Mouse (Mus musculus) heart, postnatal 0 days (tissue): ENCODE measurements around the gene Akirin2. TPM values are rescaled to one million over a fixed set of nuclear protein-coding genes. Genes with fewer than 3 reads are reported as not detected.
"Not testable (repeated sequence)": the region's sequence is repeated elsewhere in the genome, so short reads cannot be mapped to it uniquely, and the experiment has no call there.

ENCODE experiments used
- ATAC-seq: fragments of 200-750 bp; cut with Nextera tagmentation; 2 replicates; pipeline ENCODE4 v1.8.0; 2017; ENCODE audit warnings: low read depth, moderate number of reproducible peaks, moderate library complexity; ENCODE audit not compliant: insufficient read depth
- DNase-seq: peaks from one replicate; pipeline ENCODE4 v3.0.0-alpha.2; 2016; ENCODE audit warnings: low spot score
- H3K27ac ChIP-seq: fragments of 300-500 bp; sonication (generic); 2 replicates; pipeline ENCODE4 v1.5.1; 2014; ENCODE audit warnings: low read depth, mild to moderate bottlenecking
- H3K27me3 ChIP-seq: fragments of 300-500 bp; sonication (generic); 2 replicates; pipeline ENCODE4 v1.6.1; 2014; ENCODE audit warnings: low read length, mixed read lengths; ENCODE audit not compliant: control insufficient read depth, insufficient read depth
- H3K36me3 ChIP-seq: fragments of 300-500 bp; sonication (generic); replicated peaks from 2 replicates; pipeline ENCODE4 v1.6.1; 2014; ENCODE audit warnings: low read length, mixed read lengths; ENCODE audit not compliant: control insufficient read depth, insufficient read depth
- H3K4me1 ChIP-seq: fragments of 300-500 bp; sonication (generic); 2 replicates; pipeline ENCODE4 v1.6.1; 2014; ENCODE audit warnings: antibody characterized with exemption; ENCODE audit not compliant: control insufficient read depth, insufficient read depth
- H3K4me2 ChIP-seq: fragments of 300-500 bp; sonication (generic); 2 replicates; pipeline ENCODE4 v1.6.1; 2014; ENCODE audit warnings: low read depth, mild to moderate bottlenecking, low read length, moderate library complexity
- H3K4me3 ChIP-seq: fragments of 300-500 bp; sonication (generic); 2 replicates; pipeline ENCODE4 v1.5.1; 2014; ENCODE audit warnings: low read depth, low read length
- H3K9ac ChIP-seq: fragments of 300-500 bp; sonication (generic); replicated peaks from 2 replicates; pipeline ENCODE4 v1.6.1; 2014; ENCODE audit warnings: low read depth, low read length, mixed read lengths
- H3K9me3 ChIP-seq: fragments of 300-500 bp; sonication (generic); replicated peaks from 2 replicates; pipeline ENCODE4 v1.6.1; 2016; ENCODE audit warnings: low read length; ENCODE audit not compliant: control insufficient read depth
- CTCF ChIP-seq: IDR thresholded peaks from 2 replicates; pipeline ENCODE4 v1.5.1; 2016; ENCODE audit warnings: antibody characterized with exemption, control low read depth, low read depth
- EP300 ChIP-seq: IDR thresholded peaks from 2 replicates; pipeline ENCODE4 v1.6.1; 2016; ENCODE audit warnings: antibody characterized with exemption, low read depth
- WGBS: fragments of 180-500 bp; shearing (Covaris S2); extraction: QIAGEN DNeasy Blood & Tissue Kit; methylation state at CpG from one replicate; pipeline ENCODE4 v1.1.7; 2014; 5-methylcytosine and 5-hydroxymethylcytosine counted together
- polyA plus RNA-seq: library from polyadenylated mRNA; unstranded; fragments of >200 nt; fragmentation: Nextera tagmentation; extraction: Ambion mirVana; gene quantifications from 2 replicates; pipeline ENCODE4 v1.2.1, GENCODE M21; 2015
- total RNA-seq: library from RNA; depleted of rRNA; stranded (reverse); fragments of >200 nt; gene quantifications from 2 replicates; pipeline ENCODE4 v1.2.3, GENCODE M21; 2014; ENCODE audit warnings: low replicate concordance

The Akirin2 gene
- total and polyA plus RNA-seq, 2 experiments from 2014 or later, result 29.0 to 34.2 TPM

DNA sequence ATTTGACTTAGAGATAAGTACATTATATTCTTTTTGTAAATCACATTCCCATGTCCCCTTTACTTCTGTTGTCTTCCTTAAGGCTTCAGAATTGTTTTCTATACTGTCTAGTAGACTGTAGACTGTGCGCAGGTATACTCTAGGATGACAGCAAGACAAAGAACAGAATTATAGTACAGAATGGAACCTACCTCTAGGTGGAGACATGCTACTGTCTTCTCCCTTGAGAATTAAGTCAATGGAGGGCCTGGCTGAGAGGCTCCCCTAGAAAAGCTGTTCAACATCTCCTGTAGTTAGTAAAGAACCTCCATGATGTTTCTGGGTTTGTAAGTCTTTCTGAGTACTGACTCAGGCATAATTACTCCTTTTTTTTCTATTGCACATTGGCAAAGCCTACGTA lies 26.3 kb downstream of the Akirin2 start:
- no peaks in the 10 kb centered on the region for H3K27me3 ChIP-seq
- H3K9me3 ChIP-seq, result no peaks in the 10 kb centered on the region
- 0 out of 2 replicates have a peak, but pooled peaks cover 2% of the 10 kb centered on the region for H3K4me1 ChIP-seq
- TF ChIP-seq CTCF (peak; percentile 44), EP300 (no peak)
- 95% methylated on average over 2 of the region's 2 CpGs for WGBS
- no peak overlapping the region for H3K4me2 ChIP-seq
- H3K4me3 ChIP-seq, result no peak overlapping the region
- ATAC-seq (no peak), DNase-seq (no peak)
- H3K36me3 ChIP-seq, result peaks cover 89% of the 10 kb centered on the region
- H3K9ac ChIP-seq, result no peak overlapping the region
- no peak overlapping the region for H3K27ac ChIP-seq

DNA sequence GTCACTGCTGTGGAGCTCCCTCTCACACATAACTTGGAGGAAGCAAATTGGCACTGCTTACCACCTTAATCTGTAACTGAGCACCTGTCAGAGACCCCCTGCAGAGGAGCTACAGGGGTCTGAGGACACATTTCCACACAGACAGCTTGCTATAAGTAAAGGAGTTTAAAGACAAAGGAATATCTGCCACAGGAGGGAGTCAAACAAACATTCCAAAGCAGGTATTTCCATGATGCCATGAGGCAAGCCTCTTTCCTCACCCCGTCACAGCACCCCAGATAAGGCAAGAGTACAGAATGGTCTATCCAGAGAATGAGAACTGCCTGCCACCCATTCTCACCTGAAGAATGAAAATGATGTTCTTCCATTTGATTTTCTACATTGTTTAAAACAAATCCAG lies 28.5 kb downstream of the Akirin2 start:
- Histone ChIP-seq H3K27me3 (no peaks in the 10 kb centered on the region), H3K27ac (peak overlapping the region; percentile 72), H3K4me2 (no peak overlapping the region), H3K4me1 (peaks cover 8% of the 10 kb centered on the region; the same call in 1 of the 2 replicates), H3K4me3 (no peak overlapping the region), H3K9ac (no peak overlapping the region), H3K36me3 (peaks cover 86% of the 10 kb centered on the region), H3K9me3 (no peaks in the 10 kb centered on the region)
- ATAC-seq (peak; percentile 66; the same call in 1 of the 2 replicates), DNase-seq (peak; percentile 38)
- TF ChIP-seq EP300 (no peak), CTCF (no peak)
- 30% methylated on average over 1 of the region's 1 CpGs for WGBS

DNA sequence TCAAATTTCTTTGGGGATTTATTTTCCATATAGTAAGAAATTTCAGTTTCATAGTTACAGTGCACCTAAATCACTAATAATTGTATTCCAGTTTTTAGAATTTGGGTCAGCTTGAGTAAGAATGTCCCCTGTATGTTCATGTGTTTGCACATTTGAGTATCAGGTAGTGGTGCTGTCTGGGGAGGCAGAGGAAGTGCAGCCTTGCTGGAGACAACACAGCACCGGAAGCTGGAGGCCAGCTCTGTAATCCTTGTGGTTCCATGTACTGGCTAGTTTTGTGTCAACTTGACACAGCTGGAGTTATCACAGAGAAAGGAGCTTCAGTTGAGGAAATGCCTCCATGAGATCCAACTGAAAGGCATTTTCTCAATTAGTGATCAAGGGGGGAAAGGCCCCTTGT lies 30.8 kb downstream of the Akirin2 start:
- not testable (repeated sequence) for ATAC-seq, H3K9me3 ChIP-seq, H3K27me3 ChIP-seq, H3K9ac ChIP-seq, H3K4me2 ChIP-seq, H3K4me3 ChIP-seq, DNase-seq, H3K27ac ChIP-seq
- peaks cover 69% of the 10 kb centered on the region for H3K36me3 ChIP-seq
- H3K4me1 ChIP-seq, result peaks cover 19% of the 10 kb centered on the region; the same call in 1 of the 2 replicates
- WGBS, result 58% methylated on average over 1 of the region's 1 CpGs

DNA sequence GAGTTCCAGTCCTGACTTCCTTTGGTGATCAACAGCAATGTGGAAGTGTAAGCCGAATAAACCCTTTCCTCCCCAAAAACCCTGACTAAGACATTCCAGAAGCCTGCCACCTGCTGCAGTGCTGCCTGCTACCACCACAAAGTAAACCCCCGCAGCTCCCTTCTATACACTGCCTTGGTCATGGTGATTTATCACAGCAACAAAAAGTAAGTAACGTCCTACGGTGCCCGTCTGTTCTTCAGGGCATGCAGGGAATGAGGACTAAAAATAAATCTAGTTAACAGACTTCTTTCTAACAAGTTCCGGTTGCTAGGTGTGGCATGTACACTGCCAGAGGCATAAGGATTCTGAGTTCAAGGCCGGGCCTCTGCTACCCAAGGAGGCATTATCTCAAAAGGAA lies 31.3 kb downstream of the Akirin2 start:
- no peak; the same call in 1 of the 2 replicates for ATAC-seq
- H3K9me3 ChIP-seq, result no peaks in the 10 kb centered on the region
- H3K36me3 ChIP-seq, result peaks cover 68% of the 10 kb centered on the region
- H3K9ac ChIP-seq, result no peak overlapping the region
- H3K27ac ChIP-seq, result 0 out of 2 replicates have a peak overlapping the region, but pooled peaks have one; percentile 46
- DNase-seq, result no peak
- H3K4me1 ChIP-seq, result peaks cover 19% of the 10 kb centered on the region; the same call in 1 of the 2 replicates
- no peaks in the 10 kb centered on the region for H3K27me3 ChIP-seq
- no peak overlapping the region for H3K4me2 ChIP-seq
- TF ChIP-seq EP300, result no peak
- no peak for TF ChIP-seq CTCF
- H3K4me3 ChIP-seq, result no peak overlapping the region
- 40% methylated on average over 7 of the region's 7 CpGs for WGBS

DNA sequence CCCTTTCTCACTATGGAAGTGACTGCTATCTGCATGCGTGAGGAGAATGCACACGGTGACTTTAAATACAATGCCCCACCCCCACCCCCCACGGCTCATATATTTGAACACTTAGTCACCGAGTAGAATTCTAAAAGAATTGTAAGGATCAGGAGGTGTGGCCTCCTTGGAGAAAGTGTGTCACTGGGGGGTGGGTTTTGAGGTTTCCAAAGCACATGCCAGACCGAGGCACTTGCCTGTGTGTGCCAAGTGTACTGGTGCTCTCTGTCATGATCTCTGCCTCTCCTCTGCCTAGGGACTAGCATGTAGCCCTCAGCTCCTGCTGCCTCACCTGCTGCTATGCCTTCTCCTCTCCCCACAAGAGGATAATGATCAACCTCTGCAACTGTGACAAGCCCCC lies 31.7 kb downstream of the Akirin2 start:
- WGBS, result 38% methylated on average over 5 of the region's 5 CpGs
- H3K4me3 ChIP-seq, result no peak overlapping the region
- H3K36me3 ChIP-seq, result peaks cover 68% of the 10 kb centered on the region
- ATAC-seq (0 out of 2 replicates have a peak, but pooled peaks have one; percentile 31), DNase-seq (no peak)
- no peaks in the 10 kb centered on the region for H3K9me3 ChIP-seq
- no peak overlapping the region for H3K4me2 ChIP-seq
- peaks cover 19% of the 10 kb centered on the region; the same call in 1 of the 2 replicates for H3K4me1 ChIP-seq
- no peak overlapping the region for H3K9ac ChIP-seq
- peak overlapping the region; percentile 46; the same call in 1 of the 2 replicates for H3K27ac ChIP-seq
- no peaks in the 10 kb centered on the region for H3K27me3 ChIP-seq
- TF ChIP-seq EP300 (no peak), CTCF (no peak)

DNA sequence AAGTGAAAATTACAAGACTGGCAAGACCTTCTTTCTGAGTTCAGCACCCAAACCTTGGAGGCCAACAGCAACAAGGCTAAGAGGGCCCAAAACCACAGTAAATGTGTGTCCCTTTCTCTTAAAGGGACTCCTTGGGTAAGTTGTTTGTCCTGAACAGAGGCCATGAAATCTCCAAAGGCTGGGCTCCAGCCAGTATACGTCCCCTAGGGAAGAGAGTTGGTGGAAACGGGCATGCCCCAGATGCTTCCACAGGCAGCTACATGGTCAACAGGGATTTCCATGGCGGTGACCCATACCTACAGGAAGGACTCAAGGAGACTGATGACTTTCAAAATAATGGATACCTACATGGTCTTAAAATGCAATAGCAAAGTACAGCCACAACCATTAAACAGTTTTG lies 32.7 kb downstream of the Akirin2 start:
- H3K9me3 ChIP-seq, result no peaks in the 10 kb centered on the region
- no peak for DNase-seq
- 0 out of 2 replicates have a peak overlapping the region, but pooled peaks have one; percentile 4 for H3K27ac ChIP-seq
- peaks cover 19% of the 10 kb centered on the region; the same call in 1 of the 2 replicates for H3K4me1 ChIP-seq
- H3K4me2 ChIP-seq, result no peak overlapping the region
- no peak overlapping the region for H3K9ac ChIP-seq
- no peaks in the 10 kb centered on the region for H3K27me3 ChIP-seq
- 86% methylated on average over 3 of the region's 3 CpGs for WGBS
- peaks cover 60% of the 10 kb centered on the region for H3K36me3 ChIP-seq
- no peak overlapping the region for H3K4me3 ChIP-seq
- no peak for TF ChIP-seq EP300
- no peak for TF ChIP-seq CTCF
- ATAC-seq, result no peak
